Mouse (Mus musculus) skeletal muscle tissue, postnatal 0 days (tissue): ENCODE results near the gene Ndufb11. TPM values are rescaled to one million over a fixed set of nuclear protein-coding genes. Genes with fewer than 3 reads are reported as not detected.

Source experiments
- polyA plus RNA-seq: library from polyadenylated mRNA; unstranded; fragments of >200 nt; fragmentation: Nextera tagmentation; extraction: Ambion mirVana; gene quantifications from 2 replicates; pipeline ENCODE4 v1.2.1, GENCODE M21; 2015

Gene Ndufb11
- polyA plus RNA-seq: 497 and 549 TPM in 2 replicates

DNA sequence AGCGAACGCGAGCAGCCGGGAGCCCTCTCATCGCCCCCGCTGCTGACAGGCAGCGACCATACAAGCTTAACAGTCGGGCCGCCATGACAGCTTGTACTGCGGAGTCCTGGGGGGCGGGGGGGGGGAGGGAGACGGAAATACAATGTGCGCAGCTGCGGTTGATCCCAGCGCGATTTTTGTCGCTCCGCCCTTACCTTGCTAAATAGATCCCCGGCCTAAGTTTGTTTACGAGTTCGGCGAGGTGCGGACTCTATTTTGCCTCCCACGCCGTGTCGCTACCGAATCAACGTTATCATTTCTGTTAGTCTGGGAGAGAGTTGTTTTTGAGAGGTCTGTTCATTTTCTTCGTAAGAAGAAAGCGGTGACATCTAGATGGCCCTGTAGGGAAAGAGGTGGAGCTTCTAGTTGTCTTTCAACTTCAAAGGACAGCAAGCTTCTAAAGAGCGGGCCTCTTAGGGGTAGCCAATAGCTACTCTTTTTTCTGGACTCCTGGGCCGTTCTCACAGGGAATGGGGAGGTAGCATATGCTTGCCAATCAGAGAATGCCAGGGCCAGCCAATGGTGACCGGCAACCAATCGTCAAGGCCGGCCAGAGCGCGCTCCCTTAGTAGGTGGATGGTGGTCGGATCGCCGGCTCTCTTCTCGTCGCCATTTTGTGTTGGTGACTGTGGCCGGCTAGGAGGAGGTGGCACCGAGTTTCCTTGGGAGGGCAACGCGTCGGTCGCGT is at the start of gene Ndufb11, which contains the start of gene Rbm10:
Gene Ndufb11, minus strand, starts transcription at position 444 of the 727 bp plus-strand sequence.
Gene Rbm10, plus strand, starts transcription at position 328 of the 727 bp plus-strand sequence.

DNA sequence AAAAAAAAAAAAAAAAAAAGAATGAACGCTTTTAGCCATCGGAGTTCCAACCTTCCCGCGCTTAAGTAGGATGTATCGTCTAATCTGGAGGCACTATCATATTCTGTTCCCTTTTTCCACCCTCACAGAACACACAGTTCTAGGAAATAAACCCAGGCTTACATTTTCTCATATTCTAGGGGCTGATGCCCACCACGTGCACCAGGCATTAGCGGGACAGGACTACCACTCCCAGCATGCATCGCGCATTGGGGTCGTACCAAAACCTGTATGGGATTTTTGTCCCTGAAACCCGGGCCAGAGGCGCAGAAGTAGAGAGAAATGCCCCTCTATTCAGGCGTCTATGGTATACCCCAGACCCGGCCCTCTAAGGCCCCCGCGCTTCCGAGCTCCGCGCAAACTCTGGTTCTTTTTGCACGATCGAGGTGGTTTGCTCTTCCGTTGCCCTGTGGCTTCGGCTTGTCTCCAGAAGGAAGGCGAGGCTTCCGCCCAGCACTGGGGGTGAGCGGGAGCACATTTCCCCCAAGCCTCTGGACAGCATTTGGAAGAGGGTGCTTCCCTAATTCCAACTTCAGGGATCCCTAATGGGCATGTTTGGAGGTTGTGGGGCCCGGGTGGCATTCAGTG is 40.7 kb upstream of the Ndufb11 start, which contains the start of gene Uba1:
Gene Uba1, plus strand, starts transcription at position 301 of the 627 bp plus-strand sequence.

Other genes with a start within 250 kb of the Ndufb11 start
- gene Jade3, start 191.9 kb downstream of the Ndufb11 start, polyA plus RNA-seq: 0.89 and 1.1 TPM in 2 replicates
- gene Rgn, start 67.8 kb downstream of the Ndufb11 start, polyA plus RNA-seq: 0.53 and 0.60 TPM in 2 replicates
- 17.5 and 19.1 TPM in 2 replicates for gene Rbm10, start 116 bp downstream of the Ndufb11 start, polyA plus RNA-seq
- 71.8 and 80.6 TPM in 2 replicates for gene Uba1, start 40.7 kb upstream of the Ndufb11 start, polyA plus RNA-seq
- gene Cdk16, start 70.3 kb upstream of the Ndufb11 start, polyA plus RNA-seq: 113 and 114 TPM in 2 replicates
- gene Usp11, start 86.3 kb upstream of the Ndufb11 start, polyA plus RNA-seq: 16.6 and 17.0 TPM in 2 replicates
- gene Araf, start 180.2 kb upstream of the Ndufb11 start, polyA plus RNA-seq: 116 and 122 TPM in 2 replicates